Mouse (Mus musculus) lung, postnatal 10 days (tissue): Measurements from ENCODE around the gene Krt8.
"Not testable (repeated sequence)": the region's sequence is repeated elsewhere in the genome, so short reads cannot be mapped to it uniquely, and the experiment has no call there.

Experiments used
- DNase-seq: peaks from one replicate; pipeline ENCODE4 v3.0.0; 2021

Krt8 gene

DNA sequence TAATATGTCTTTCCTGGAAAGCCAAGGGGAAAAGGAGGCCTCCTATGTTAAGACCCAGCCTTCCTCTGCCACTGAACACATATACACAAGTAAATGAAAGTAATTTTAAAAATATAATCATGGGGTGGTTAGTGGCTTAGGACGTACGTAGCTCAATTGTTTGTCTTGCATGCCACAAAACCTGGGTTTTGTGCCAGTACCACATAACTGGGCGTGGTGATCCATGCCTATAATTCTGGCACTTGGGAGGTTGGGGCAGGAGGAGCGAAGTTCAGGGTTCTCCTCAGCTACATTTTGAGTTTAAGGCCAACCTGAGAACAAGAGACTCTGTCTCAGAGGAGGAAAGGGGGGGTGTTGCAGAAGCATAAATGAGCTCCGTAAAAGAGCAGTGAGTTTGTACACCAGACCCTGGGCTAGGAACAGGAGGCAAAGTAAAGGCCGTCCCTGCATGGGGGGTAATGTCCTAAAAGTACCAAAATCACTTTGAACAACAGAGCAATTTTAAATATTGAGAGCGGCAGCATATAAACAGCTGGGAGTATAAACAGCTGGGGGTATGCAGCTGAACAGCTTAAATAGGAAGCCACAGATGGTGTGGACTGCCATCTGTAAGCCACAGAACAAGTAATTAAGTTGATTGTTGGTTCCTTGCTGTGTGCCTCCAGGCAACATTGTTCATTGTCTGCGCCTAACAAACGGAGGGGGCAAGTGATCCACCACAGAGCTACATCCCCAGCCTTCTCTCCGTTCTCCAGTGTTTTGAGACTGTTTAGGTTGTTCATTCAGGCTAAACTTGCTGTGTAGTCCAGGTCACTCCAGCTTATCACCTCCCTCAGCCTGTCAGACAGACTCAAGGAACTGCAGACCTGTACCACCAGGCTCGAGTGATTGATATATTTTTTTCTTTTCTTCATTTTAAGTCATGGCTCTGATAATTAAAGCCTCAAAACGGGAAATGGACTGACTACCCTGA is 3.1 kb upstream of the Krt8 start:
- no peak for DNase-seq

DNA sequence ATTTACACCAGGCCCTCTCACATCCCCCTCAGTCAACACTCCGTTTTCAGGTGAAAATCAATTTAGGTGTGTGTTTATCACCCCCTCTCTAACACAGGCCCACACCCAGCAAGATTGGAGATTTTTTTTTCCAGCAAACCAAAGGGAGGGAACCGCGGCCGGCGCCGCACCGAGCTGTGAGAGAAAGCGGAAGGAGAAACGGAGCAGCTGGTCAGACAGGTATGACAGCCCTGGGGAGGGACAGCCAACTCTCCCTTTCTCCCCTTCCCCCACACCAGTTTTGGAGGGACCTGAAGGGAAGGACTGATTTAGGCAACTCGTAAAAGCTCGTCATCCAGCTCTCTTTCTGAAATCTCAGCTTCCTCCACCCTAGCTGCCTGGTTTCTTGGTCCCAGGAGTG is 2.0 kb upstream of the Krt8 start:
- DNase-seq = peak; percentile 50

DNA sequence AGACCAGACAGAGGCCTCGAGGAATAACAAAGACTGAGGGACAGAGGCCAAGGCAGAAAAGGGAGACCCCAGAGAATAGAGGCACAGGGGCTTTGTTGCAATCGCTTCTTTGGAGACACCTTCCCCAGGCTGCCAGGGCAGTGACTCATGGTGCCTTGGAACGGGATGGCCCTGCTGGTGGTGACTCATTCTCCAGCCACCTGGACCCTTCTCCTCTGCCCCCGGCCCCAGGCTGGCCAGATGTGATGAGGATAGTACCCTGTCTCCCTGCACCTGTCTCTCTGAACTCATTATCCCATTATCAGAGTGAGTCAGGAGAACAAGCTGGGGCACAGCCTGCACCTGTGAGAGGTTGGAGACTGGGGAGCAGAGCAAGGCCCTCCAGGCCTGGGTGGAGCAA is 1.0 kb upstream of the Krt8 start:
- no peak for DNase-seq

DNA sequence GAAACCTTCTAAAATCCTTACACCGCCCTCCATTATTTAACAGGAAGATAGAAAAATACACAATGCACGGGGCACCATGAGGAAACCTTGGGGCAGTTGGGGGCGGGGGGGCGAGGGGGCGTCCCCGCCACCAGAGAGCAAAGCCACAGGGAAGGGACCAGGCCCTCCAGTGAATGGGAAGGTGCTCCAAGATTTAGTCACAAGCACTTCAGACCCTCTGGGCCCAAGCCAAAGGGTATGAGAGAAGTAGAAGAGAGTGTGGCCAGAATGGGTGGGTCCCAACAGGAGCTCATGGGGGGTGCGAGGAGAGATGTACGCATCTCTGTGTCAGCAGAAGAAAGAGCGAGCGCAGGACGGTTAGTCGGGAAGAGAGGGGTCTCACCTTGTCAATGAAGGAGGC is 766 bp downstream of the Krt8 start:
- DNase-seq = peak; percentile 67

DNA sequence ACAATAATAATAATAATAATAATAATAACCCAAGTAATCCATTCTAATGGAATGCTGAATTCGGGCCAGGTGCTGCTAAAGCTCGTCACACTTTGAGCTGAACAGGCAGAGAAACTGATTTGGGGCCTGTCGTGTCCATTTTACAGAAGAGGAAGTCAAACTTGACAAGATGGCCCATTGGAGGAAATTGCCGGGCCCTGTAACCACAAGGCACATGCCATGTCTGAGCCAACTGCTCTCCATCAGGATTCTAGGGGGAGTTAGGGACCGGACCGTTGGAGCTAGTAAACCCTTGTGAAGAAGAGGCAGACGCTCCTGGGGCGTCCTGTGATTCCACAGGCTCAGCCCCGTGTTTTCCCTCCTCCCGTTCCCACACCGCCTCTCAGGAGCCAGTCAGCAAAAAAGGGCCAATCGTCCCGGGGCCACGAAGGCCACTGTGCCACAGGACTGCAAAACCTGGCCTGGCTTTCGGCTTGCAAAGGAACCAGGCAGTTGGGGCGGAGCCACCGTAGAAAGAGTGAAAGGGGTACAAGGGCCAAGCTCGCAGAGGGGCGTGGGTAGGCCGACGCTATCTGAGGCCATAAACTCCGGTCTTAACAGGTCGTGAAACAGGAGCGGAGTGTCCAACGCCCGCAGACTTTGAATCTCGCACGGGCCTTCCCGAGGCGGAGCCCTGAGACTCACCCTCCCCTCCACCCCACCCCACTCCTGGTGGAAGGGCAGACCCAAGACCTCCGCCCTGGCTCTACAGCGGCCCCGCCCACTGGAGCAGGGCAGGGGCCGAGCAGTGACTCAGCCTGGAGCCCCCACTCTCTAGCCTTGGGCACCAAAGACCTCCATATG is 1.4 kb downstream of the Krt8 start:
- peak; percentile 71 for DNase-seq

DNA sequence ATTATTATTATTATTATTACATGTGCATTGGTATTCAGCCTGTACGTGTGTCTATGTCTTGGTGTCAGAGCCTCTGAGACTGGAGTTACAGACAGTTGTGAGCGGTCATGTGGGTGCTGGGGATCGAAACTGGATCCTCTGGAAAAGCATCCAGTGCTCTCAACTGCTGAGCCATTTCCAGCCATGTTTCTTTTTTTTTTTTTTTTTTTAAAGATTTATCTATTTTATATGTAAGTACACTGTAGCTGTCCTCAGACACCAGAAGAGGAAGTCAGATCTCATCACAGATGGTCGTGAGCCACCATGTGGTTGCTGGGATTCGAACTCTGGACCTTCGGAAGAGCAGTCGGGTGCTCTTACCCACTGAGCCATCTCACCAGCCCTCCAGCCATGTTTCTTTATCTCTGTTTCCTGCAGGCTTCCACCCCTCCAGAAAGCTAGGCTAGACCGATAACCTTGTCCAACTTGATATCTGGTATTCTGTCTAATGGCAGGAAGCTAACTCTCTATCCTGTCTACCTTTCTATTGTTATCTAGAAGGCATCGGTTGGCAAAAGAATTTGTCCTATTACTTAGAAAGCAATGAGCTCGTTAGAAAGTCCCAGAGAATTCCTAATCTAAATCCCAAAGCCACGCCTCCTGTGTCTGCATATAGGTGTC is 4.5 kb downstream of the Krt8 start:
- no peak for DNase-seq

DNA sequence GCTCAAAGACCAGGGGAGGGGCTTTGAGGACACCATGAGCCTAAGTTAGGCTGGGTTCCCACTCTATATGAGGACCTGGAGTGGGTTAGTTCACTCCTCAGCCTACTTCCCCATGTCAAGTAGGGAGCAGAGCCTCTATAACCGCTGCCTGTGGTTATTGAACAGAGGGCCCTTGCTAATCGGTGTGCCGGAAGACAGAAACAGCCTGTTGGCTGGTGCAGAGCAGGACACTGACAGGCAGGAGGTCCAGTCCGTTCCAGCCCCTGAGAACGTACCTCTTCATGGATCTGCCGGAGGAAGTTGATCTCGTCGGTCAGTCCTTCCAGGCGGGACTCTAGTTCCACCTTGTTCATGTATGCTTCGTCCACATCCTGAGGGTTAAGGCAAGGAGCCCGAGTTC is 5.1 kb downstream of the Krt8 start:
- no peak for DNase-seq

DNA sequence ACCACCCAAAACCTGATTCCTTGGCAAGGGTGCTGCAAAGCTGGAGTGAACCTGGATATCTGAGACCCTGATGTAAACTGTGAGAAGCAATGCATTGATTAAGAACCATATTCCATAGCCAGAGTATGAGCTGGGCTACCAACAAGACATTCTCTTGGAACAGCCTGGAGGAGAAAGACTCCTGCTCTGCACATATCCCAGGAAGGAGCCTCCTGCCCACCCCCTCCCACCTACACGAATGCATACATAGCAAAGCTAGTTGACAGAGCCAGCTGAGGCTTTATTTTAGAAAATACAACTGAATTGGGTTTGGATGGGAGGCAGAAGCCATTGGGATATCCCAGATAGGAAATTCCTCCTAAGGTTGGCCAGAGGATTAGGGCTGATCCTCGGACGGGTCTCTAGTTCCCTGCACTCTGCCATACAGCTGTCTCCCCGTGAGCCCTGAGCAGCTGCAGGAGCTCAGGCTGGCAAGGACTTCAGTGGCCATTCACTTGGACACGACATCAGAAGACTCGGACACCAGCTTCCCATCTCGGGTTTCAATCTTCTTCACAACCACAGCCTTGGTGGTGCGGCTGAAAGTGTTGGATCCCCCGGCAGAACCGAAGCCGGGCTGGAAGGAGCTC is 7.7 kb downstream of the Krt8 start:
- not testable (repeated sequence) for DNase-seq

DNA sequence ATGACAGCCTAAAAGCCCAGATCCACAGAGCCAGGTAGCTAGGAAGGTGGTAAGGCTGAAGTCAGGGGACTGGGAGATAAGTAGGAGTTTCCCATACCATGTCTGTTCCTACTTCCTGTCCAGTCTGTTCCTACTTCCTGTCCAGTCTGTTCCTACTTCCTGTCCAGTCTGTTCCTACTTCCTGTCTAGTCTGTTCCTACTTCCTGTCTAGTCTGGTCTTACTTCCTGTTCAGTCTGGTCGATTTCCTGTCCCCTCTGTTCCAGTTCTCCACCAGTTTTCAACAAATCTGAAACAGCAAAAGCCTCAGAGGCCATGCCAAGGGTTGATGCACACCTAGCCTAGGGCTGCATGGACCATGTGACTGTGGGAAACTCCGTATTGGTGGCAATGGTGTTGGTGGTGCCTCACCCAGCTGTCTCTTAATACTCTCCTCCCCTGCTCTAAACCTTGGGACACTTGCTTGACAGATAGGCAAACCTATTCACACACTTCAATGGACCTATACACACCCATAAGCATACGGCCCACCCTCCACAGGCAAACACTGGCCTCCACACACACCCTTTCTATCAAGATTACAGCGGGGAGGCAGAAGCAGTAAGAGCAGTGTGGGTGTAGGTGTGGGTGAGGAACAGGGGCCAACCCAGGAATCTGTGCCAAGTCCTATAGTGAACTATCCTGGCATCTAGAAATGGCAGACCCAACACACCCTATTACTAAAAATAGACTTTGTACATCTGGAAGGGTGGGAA is 8.6 kb downstream of the Krt8 start:
- DNase-seq = no peak

DNA sequence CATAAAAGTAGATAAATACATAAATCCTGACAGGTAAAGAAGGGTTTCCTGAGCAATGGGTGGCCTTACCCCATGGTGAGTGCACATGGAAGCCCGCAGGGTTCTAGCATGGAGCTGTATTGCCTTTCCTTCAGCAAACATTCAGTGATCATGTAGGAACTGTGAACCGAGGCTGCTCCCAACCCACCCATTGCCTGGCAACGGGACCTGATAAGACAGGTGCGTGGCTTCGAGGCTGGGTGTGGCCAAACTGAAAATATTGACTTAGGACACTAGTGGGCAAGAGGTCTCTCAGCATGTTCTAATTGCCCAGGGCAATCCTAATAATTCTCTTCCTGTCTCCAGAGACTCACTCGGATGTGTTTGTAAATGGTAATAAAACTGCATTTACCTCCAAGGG is 9.9 kb downstream of the Krt8 start:
- DNase-seq = no peak

DNA sequence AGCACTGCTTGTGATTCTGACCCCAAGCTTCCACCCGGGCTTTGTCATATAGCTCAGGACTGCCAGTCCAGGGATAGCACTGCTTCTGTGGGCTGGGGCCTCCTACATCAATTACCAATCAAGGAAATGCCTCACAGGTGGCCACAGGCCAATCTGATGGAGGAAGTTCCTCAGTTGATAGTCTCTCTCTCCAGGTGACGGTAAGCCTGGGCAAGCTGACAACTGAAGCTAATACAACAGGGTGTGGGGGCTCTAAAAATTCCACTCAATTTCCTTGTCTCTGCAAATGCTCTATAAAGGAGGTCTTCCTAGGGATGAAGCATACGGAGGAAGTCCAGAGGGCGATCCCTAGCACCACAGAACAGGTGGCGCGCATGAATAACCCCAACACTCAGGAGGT is 13.3 kb downstream of the Krt8 start:
- DNase-seq = no peak

DNA sequence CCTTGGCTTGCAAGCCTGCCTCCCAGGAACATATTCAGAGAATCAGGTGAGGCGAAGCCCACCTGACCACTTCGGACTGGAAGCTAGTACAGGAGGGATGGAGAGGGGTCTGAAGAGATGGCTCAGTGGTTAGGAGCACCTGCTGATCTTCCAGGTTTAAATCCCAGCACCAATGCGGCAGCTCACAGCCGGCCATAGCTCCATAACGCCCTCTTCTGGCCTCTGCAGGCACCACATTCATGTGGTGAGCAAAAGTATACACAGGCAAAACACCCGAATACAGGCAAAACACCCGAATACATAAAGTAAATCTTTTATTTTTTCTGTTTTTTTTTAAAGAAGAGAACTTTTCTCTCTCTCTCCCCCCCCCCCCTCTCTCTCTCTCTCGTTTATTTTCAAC is 15.6 kb downstream of the Krt8 start:
- no peak for DNase-seq

DNA sequence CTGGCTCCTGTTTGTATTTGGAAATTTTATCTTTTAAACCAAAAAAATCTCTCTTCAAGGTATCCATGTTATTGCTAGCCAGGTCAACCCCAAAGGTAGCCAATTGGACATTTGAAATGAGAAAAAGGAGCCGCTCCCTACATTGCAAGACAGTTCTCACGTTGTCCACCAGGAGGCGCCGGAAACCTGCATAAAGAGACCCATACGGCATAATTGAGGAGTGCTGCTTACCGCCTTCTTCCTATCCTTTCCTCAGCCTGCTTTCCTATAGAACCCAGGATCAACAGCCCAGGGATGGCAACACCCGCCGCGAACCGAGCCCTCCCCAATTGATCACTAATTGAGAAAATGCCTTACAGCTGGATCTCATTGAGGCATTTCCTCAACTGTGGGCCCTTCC is 16.2 kb downstream of the Krt8 start:
- peak; percentile 88 for DNase-seq

DNA sequence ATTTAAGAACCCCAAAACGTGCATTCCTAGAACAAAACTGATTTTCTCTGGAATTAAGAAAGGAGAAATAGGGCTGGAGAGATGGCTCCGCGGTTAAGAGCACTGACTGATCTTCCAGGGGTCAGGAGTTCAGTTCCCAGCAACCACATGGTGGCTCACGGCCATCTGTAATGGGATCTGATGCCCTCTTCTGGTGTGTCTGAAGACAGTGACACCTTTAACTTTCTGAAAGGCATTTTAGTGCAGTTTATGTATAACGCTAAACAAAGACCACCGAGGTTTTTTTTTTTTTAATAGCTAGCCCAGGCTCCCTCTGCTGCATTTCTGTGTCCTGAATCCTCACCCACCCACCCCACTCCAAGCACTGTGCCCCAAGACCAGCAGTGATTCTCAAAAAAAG is 19.5 kb downstream of the Krt8 start:
- DNase-seq = no peak

DNA sequence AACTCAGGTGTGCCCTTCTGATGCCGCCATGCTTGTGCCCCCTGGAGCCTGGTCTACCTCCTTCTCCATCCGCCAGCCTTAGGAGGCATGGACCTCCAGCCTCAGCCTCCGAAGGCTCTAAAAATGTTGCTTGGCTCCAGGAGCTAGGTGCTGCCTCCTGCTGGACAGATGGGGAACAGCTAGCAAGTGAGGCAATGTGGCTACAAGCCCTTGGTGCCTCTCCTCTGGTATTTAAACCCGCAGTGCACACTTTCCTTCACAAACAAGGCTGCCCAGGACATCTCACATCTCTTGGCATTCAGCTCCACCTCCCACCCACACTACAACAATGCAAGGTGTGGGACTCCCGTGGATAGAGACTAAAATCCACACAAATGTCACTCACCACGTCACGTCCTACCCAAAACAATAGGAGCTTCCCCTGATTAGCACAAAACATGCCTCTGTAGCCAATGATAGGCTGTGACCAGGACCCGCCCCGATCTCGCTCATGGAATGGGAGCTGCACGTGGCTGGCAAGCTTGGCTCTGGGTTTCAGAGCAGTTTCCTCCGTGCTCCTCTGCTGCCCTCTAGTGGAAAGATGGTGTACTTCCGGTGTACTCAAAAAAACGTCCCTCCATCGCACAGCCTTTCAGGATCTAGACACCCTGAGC is 20.2 kb downstream of the Krt8 start:
- peak; percentile 96 for DNase-seq

DNA sequence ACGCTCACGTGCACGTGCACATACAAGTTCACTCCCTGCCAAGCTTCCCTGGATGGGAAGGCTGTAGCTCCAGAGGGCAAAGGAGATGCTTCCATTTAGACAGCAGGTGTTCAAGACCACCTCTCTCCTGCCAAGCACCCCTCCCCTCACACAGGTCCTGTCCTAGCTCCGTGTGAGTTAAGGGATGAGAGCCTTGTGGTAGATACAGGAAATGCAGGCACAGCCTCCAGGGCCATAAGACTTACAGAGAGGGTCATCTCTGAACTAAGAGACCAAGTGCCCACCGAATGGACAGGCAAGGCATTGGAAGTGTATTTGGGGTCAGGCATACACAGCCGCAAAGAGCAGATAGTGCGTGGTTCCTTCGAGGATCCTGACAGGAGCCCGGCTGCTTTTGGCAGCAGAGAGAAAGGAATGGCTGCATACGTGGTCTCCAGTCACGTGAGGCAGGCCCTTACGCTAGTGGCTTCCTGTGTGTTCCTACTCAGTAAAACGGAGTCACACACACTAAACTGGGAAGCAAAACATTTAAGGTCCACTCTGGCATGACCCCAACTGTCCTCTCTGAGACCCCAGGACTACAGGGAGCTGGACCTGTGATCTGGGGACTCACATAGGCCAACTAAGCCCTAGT is 20.9 kb downstream of the Krt8 start:
- no peak for DNase-seq

DNA sequence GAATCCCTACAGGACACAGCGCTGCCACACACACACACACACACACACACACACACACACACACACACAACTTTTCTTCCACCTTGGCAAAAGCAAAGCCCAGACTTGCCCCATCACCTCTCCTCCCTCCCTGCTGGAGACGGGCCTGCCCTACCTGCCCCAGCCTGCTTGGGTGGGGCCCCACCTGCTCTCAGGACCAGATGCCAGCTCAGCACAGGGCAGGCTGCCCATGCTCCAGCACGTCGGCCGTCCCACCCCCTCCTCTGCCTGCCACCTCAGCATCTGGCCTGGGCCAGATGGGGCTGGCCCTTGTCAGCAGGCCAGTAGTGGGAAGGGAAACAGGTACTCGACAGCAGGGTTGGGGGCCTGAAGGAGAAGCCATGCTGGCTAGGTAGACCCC is 23.4 kb downstream of the Krt8 start:
- DNase-seq = peak; percentile 74

DNA sequence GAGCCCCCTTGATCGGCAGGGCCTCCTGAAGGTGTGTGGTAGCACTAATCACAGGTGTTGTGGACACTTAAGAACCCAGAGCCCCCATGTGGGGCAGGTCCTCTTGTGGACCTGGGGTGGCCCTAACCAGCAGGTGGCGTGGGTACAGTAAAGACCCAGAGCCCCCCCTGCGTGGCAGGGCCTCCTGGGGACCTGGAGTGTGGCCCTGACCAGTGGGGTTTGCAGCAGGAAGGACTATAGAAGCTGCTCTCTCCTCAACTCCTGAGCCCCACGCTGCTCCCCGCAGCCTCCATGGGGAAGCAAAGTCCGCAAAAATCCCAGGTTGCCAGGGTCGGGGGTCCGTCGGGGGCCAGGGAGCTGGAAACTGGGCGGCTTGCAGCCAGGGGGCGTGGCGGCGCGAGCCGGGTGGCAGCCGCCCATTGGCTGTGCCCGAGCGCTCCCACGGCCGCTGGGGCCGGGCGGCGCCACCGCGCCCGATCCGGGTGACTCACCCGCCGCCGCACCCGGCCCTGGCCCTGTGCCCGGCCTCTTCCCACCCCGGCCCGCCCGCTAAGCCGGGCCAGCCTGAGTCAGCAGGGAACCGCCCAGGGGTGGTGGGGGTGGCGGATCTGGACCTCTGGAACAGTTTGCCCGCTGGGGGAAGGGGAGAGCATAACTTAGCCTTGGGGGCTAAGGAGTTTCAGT is 27.1 kb downstream of the Krt8 start:
- peak; percentile 96 for DNase-seq

DNA sequence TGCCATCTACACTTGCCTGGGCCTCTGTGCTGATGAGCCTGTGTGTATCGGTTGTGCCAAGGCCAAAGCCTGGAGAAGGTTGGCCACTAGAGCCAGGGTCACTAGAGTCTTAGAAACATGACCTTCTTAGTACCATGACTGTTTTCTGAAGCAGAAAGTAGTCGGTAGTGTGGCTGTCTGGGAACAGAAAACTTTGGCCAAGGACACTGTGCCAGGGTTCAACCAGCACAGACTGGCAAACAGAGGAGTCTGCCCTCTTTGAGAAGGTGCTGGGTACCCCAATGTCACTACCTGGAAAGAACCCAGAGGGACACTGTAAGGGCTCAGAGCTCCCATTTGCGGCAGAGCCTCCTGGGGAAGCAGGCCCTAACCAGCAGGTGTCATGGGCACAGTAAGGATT is 27.6 kb downstream of the Krt8 start:
- DNase-seq = no peak

DNA sequence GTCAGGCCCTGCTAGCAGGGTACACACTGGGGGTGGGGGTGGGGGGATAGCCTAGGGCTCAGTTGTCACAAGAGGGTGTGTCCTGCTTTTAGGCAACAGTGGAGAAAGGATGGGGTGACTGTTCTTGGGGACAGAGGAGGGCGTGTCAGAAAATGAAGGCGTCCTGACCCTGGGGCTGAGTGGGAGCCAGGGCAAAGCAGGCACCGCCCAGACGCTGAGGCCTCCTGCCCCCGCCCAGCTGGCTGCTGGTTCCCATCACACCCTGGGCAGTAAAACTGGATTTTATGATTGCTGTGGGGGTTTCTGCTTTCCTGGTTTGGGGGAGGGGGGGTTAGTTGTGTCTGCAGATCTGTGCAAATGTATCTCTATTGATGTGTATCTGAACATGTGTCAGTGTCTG is 28.3 kb downstream of the Krt8 start:
- DNase-seq = peak; percentile 69
